Mouse (Mus musculus) layer of hippocampus, adult 9-10 months (tissue): ENCODE data around the gene Sclt1.
A peak's percentile ranks its signal among the peaks of the same experiment; 100 is the strongest.
"Not testable (repeated sequence)": the region's sequence is repeated elsewhere in the genome, so short reads cannot be mapped to it uniquely, and the experiment has no call there.

Source experiments
- DNase-seq: peaks from one replicate; pipeline ENCODE4 v3.0.0; 2022; ENCODE audit warnings: low spot score

Gene Sclt1

DNA sequence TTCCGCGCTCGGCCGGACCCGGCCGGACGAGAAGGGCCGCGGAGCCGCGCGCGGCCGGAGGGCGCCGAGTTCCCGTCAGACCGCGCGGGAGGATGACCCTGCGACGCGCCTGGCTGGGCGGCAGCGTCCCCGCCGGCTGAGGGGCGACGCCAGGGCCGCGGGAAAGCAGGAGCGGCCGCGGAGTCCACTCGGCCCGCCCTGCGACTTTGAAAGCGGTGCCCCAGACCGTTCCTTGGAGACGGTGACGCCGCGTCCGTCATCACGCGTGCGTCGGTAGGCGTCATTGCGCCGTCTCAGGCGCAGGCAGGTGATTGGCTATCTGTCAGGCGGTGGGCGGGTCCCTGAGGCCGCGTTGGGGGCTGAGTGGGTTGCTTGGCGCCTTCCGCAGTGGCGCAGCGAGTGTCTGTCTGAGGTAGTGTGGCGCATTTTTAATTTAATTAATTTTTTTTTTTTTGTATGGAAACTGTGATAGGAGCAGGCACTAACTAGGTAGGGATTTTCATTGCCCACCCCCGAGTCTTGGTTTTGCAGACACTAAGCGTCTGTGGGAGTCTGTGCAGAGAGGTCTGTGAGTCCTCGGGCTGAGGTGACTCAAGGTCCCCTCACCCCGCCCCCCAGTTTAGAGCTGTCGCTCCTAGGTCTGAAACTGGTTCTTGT lies at the start of gene Sclt1, which contains the start of gene D3Ertd751e:
Gene Sclt1, minus strand, starts transcription at position 237 of the 657 bp plus-strand sequence.
Gene D3Ertd751e, plus strand, starts transcription at position 334 of the 657 bp plus-strand sequence.
- DNase-seq, result peak; percentile 93

DNA sequence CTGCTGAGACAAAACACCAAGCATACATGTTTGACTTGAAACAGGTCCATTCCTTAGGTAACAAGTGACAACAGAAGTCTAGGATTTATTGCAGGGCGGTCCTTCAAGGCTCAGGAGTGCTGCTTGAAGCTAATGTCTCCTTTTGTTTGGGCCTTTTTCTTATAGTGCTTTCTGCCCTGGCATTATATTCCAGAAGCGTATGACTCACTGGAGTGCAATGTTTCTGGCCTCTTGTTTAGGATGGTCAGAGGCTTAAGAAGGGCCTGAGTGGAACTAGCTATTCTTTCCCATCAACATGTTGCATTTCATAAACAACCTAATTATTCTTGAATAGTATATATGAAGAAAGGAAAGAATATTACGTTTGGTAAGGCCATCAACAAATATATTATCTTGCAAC lies 19.8 kb upstream of the Sclt1 start:
- no peak for DNase-seq

DNA sequence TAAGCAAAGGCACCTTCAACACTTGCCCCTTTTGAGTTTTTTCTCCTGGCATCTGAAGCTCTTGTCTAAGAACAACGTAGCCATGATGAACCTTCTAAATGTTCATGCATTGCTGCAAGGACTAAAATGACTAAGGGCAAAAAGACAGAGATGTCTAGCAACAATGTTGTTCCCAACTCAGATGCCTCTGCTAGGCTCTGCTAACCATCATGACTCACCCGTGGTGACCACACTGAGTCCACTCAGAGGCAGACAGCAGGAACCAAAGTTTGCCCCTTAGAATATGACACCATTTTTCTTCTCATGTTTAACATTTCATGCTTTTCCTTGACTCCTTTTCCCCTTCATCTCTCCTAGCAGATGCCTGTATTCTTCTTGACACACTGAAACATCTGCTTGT lies 12.2 kb upstream of the Sclt1 start:
- DNase-seq, result no peak

DNA sequence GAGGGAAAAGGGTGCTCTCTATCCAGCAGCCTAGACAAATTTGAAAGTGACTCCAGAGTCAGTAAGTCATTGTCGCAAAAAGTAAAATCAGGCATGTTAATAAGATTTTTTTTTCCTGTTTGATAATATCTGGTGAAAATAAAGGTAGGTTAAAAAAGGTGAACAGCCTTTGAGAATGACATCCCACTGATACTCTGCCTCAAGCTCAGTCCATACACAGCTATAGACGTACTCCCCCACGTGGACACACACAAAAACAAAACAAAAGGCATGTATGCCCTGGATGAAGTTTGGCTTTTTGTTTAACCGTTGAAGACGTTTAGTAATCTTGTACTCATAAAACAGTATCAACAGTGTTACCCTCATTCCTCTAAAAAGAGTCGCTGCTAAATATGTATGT lies 1.1 kb upstream of the Sclt1 start:
- DNase-seq, result peak; percentile 9

DNA sequence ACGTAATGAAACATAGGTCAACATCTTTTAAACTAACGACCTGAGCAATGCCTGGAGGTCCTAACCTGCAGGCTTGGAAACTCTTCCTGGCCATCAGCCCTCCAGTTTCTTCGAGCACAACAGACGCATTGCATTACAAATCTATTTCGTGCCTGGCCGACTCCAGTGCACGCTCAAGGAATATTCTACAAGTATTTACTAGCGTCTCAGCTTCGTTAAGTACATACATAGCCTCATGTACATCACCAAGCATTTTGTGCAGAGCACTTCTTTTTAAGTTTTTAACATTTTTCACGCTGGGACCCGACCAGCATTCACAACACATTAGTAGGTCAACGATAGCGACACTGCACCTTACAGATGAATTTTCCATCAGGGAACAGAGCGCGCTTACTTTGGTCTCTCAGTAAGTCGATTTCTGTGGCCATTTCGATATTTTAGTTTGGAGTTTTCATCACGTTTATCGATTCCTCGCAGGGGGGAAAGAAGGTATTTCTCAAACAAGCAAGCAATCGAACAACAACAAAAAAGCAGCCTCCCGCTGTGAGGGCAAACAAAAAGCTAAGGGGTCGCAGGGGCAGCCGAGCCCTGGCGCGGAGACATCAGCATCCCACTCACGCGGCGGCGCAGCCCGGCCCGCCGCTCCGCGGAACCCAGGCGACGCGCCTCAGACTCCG lies 575 bp downstream of the Sclt1 start:
- DNase-seq, result peak; percentile 5

DNA sequence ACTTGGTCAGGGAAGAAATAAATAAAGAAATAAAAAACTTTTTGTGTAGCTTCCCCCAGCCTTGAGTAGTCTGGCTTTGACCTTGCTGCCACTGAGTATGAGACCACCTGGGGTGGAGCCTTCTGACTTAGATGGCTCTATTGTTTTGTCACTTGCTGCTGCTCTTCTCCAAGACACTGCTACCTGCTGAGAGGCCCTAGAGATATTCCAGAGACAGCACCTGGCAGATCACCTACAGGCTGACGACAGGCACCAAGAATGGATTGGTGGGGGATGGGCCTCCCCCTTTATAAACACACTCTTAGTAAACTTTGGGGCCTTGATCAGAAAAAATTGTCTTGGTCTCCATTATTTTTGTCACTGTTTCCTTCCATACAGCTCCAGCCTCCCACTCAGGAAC lies 46.6 kb downstream of the Sclt1 start:
- no peak for DNase-seq

DNA sequence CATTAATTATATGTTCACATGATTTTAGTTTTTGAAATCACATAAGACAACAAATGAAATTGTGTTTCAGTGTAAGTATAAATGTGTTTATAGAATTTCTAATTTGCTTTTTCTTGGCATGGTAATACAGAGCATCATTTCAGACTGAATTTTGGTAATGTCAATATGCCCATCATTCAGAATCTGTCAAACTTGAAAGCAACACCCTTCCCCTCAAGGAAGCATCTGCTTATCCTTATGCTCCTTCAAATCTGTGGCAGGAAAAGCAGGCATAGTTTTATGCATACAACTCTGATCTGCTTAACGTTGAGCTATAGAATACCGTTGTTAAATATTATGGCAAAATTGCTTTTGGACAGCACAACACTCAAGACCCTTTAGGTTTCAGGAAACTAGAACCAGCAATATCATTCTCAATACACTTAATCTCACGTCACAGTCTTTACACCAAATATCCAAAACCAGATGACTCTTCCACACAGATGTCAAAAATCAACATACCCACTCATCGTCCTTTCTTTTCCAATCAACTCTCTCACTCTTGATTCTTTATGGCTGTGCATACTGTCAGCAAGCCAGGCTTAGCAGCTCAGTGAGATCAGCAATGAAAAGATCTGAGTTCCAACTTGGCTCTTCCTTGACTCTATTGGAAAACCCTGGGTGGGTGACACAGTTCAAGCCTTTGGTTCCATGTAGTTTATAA lies 49.7 kb downstream of the Sclt1 start:
- peak; percentile 6 for DNase-seq

DNA sequence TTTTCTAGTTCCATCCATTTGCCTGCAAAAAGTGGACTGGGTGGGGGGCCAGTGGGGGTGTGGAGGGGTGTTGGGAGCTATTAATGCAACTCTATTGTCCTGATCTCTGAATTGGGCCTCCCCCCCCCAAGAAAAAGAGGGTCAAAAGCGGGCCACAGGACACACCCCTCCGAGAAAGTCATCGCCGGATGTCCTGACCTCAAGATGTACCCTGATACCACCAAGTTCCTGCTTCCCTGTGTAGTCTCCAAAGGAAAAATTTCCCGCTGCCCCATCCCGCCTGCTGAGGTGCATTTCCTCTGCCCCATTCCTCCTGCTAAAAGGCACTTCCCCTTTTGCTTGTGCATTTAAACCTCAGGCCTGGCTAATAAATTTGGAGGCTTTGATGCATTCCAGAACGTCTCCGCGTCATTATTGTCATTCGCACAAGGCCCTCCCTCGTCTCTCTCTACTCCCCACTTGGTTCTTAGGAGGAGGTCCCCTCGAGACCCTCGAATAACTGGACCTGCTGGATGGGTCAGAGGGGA lies 52.1 kb downstream of the Sclt1 start:
- not testable (repeated sequence) for DNase-seq

DNA sequence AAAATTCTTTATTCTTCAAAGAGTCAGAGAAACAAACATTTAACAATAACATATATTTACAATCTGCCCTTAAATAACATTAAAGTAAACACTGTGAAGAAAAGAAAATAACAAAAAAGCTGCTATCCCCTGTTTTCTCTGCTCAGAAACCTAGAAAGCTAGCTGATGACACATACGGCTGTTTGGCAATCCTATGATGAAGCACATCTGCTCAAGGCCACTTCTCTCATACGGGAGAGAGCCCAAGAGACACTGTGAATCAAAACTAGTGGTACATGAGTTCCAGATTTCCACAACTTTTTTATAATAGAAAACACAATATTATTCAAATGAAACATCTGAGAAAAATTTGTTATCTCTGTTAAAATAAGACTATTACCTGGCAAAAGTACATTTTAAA lies 55.9 kb downstream of the Sclt1 start:
- no peak for DNase-seq

DNA sequence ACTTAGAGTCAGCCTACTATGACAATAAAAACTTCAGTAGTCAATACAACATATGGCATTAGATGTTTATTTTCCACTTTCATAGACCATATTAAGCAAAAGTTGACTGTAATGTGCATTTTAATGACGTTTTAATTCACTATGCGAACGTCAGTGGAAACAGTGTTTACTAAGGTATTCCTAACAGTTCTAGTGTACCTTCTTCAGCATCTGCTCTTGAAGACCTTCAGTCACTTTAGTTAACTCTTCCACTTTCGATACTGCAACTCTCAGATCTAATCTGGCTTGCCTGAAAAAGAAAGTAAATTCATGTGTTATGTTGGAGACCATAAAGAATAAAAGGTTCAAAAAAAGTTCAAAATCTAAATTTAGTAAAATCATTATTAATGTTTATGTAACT lies 60.2 kb downstream of the Sclt1 start:
- DNase-seq, result no peak

DNA sequence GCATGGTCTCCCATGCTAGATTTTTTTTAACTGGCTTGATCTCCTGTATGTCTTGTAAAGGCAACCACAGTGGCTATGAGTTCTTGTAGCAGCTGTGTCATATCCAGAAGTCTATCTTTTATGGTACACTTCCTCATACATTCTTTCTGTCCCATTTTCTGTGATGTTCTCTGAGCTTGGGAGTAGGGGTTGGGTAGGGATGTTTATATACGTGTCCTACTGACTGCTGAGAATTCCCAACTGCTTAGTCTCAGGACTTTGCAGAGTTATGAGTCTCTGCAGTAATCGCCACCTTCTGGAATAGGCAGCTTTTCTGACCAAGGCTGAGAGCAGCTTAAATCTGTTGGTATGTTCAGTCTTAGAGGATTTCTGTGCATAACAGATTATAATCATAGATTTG lies 65.7 kb downstream of the Sclt1 start:
- DNase-seq, result no peak

DNA sequence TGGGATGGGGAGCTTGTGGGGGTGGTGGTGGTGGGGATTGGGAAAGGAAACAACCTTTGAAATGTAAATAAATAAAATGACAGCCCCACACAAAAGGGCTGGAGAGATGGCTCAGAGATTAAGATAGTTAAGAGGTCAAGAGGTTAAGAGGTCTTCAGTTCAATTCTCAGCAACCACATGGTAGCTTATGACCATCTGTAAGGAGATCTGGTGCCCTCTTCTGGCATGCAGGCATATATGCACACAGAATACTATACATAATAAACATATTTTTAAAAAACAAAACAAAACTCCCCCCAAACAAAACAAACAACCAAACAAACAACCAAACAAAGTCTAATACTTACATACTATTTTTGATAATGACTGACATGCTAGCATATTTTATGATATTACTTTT lies 67.5 kb downstream of the Sclt1 start:
- DNase-seq, result no peak

DNA sequence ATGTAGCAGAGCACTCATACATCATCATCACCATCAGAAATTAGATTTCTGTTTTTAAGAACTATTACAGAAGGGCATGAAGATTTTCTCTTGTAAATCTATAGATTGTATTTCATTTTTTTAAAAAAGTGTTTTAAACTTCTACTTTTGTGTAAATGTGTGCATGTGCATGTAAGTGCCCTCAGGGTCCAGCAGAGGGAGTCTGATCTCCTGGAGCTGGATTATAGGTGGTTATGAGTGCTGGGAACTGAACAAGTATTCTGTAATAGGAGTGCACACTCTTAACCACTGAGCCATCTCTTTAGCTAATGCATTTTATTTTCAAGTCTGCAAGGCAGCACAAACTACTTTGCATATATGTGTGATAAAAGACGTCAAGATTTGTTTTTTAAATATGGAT lies 86.7 kb downstream of the Sclt1 start:
- no peak for DNase-seq

DNA sequence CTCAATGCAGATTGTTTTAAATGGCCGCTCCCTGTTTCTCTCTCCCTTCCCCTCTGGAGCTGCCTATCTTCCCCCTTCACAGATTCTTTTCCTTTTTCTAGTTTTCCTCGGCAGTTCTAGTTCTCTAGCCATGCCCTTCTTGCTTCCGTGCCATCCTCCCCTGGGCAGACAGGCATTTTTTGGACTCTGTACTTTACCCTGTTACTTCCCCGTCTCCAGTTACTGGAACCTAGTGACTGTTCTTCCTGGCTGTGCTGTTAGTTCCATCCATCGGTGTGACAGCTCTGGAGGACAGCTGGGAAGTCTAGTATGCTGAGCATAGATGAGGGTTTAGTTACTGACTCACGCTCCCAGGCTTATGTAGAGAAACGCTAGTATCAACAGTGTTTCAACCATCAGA lies 121.3 kb downstream of the Sclt1 start:
- no peak for DNase-seq

DNA sequence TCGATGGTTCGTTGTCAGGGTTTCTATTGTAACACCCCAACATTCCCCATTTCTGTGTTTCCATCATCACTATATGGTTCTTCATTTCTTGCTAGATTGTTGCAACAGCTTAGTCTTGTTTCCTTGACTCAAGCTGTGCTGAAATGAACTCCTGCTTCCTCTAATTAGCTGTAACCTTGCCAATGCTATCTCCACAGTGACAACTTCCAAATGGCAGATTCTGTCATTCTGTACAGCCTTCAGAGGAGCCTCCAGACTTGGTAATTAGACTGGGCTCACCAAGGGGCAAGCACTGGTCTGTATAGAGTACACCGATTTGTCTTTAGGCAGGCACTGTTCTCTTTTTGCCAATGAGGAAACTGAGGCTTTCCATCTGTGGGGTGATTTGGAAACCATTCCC lies 123.8 kb downstream of the Sclt1 start:
- DNase-seq, result no peak

DNA sequence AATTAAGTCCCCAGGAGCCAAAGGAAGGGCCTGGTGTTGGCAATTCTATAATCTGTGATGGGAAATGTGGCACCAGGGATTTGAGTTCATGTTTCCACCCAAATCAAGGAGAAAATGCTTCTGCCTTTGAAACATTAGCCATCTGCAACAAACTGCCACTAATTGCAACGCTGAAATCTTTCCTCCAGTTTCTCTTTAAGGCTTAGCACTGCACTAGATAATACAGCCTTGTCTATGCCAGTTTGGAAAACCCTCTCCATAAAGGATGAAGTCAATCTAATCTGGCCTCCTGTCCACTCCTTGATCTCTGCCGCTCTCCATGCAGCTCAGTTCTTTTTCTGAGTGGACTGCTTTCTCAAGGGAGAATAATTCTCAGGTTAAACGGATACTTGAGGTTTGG lies 124.3 kb downstream of the Sclt1 start:
- no peak for DNase-seq

DNA sequence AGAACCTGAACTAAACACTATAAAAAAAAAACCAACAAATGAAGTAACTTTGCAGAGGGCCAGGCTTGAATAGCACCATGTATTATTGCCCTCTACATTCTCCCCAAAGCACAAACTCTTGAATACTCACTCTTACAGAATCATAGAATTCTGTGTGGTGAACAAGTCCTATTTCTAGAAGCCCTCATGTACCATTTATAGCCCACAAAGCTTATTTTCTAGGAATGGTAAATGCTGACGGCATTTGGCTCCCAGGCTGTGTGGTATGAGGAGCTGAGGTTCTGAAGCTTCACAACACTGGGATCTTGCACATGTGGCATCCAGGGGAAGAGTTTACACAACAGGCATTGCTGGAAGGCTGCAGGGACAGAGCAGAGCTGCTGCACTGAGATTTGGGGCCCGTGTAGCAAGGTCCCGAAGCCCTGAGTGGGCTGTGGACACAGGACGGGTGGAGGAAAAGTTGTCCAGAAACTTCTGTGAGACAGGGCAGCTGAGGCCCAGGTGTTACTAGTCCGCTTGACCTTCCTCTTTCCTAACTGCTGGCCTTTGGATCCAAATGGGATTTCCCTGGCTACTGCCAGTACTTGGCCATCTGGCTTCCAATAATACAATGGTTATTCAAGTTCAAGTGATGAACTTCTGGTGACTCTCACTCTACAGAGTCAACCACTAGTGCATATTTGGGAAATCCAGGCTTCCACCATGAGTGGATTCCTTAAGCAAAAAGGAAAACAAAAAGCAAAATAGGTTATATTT lies 127.9 kb downstream of the Sclt1 start:
- DNase-seq, result no peak

DNA sequence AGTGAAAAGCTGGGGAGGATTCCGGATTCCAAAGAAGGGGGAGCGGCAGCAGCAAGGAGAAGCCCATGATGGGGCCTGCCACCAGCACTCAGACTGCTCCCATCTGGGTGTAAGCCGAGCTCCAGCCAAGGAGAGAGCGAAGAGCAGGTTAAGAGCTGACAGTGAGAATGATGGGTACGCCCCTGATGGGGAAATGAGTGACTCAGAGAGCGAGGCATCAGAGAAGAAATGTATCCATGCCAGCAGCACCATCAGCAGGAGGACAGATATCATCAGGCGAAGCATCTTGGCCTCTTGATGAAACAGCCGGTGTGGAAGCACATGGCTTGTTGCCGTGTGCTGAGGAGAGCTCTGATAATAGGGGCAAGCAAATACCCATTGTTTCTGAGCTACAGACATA lies 128.6 kb downstream of the Sclt1 start:
- DNase-seq, result no peak

DNA sequence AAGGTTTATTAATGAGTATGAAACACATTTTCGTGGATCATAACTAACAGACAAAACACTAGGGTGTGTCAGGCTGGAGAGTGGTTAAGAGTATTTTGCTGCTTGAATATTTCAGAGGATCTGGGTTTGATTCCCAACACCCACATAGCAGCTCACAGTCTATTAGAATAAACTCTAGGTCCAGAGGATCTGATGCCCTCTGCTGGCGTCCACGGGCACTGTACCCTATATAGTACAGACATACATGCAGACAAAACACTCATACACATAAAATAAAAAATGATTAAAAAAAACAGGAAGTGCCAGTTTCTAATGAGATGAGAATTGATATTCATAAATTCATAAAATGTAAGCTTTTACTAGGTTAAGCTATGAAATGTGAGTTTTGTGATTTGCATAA lies 130.1 kb downstream of the Sclt1 start:
- no peak for DNase-seq

DNA sequence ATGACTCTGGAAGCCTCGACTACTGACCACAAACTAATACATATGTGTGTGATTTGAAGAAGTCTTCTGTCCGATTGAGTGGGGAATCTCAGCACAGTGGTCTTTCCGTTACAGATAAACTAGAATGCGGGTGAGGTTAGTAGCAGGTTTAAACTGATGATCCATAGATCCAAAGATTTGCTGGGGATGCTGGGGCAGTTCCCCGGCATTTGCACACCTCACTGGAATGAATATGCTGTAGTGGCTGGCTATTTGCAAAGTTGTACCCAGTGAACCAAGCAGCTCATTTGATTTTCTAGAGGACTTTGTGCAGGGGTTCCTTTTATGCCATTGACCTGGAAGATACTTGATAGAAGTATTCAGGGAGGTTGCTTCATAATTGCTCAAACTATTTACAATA lies 133.2 kb downstream of the Sclt1 start:
- DNase-seq, result no peak

DNA sequence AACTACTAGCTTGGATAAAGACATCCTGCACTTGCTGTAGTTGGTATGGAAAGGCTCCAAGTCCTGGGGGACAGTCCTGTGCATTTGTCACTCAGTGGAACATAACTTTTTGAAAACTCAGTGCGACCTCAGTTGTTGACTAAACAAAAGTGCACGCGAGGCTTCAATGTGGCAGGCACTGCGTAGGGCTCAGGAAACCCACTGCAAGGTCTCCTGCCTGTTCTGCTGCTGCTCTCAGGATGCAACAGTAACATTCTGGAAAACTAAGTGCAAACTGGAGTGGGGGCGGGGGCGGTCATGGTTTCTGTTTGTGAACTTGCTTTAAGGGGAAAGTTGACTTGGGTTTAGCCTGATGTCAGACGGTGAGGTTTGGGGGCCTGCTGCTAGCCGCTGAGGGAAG lies 134.8 kb downstream of the Sclt1 start:
- DNase-seq, result no peak

DNA sequence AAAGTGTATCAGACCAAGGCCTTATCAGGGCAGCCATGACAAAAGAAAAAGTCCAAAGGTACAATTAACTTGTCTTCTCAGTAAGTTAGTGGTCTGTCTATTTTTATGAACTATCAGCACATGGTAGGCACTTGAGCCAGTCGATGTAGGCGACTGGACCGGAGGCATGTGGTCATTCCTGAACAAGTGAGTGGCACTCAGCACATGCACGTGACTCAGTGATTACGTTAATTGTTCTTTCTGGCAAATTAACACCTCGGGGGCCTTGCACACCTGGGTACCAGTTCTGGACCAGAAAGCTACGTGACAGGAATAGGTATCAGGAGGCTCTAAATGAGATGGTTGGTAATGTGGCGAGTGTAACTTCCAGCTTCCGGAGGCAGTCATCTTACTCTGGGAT lies 135.3 kb downstream of the Sclt1 start:
- no peak for DNase-seq

DNA sequence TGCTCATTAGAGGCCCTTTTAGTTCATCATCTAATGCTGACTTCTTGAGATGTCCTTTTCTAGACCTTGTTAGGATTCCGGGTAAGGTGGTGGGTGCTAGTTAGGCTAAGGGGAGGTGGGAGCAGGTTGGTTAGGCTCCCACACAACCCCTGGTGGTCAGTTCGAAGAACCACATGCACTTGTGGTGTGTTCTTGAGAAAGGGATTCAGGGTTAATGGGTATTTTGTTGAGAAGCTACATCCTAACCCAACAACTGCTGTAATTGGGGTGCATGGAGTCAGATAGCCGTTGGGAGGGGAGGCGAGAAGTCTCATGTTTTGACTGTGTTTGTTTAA lies 136.0 kb downstream of the Sclt1 start:
- DNase-seq, result no peak
